Mouse (Mus musculus) embryo, embryonic 10 days (tissue): ENCODE results near the gene Hsd11b1.

Experiments used
- DNase-seq: peaks from one replicate; pipeline ENCODE4 v3.0.0-alpha.2; 2015; ENCODE audit warnings: low spot score

Hsd11b1 gene

GRCm38 (mm10) chr1:193242863-193243262, 21.0 kb downstream of the Hsd11b1 start:
- no peak for DNase-seq

DNA sequence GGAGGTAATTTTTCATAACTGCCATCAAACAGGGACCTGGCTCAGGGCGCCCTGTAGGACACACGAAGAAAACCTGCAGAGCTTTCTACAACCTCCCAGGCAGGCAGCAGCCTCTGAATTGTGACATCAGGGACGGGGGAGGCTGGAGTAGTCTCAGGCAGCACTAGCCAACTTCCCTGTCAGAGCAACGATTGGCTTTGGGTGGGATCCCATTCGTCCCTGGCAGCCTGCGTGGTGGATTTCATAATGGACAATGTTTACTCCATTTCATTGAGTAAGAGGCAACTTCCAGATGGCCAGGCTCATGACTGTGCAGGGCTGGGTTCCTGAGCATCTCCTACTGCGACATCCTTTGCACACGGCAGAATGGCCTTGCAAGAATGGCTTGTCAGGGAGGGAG, 21.6 kb downstream of the Hsd11b1 start:
- no peak for DNase-seq

GRCm38 (mm10) chr1:193241436-193241835, 22.4 kb downstream of the Hsd11b1 start:
- no peak for DNase-seq

DNA sequence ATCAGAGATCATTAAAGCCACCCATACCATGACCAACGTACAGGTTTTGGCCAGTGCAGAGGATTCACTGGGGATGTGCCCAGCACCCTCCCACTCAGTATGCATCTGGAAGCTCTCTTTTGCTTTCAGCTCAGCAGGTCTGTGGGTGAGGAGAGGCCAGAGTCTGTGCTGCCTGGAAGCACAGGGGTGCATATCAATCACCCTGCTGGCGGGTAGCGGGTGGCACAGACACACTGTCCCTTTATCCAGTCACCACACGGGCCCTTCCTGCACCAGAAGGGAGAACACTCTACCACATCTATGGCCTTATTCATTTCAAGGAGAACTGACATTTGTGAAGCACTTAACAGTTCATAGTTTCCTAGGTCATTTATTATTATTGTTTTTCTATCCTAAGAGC, 25.4 kb downstream of the Hsd11b1 start:
- DNase-seq: no peak

DNA sequence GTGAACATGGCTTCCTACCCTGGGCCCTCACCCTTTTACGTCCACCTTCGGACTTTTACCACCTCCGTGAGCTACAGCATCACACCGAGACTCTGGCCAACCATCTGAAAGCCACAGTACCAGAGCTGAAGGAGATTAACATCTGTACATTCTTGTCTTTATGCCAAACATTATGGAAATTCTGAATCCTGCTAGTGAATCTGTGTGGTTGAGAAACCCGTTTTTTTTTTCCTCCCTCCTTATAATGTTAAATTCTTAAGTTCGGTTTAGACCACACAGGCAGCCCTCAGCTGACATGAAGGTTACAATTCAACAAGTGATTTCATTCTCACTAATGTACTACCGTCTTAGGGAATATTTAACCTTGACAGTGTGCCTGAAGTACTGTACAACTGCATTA, 28.9 kb downstream of the Hsd11b1 start:
- no peak for DNase-seq

DNA sequence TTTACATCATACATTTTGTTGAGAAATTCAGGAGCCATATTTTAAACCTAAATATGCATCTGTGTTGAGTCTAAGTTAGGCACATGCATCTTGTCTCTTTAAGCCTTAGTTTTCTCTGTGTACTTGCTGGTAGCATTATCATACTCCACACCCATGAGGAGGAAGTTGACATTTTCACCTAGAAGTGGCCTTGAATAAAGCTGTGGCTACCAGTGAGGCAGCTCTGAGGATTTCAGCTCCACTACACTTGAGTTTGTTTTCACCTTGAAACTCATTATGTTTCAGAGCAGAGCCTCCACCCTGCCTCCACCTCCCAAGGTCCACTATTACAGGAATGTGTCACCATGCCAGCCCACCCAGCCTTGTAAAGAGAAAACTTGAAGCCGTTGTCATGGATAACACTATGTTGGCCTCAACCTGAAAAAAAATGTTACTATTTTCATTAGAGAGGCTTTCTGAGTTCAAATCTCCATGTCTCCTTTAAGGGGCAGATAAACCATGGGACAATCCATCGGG, 29.7 kb downstream of the Hsd11b1 start:
- no peak for DNase-seq

- no peak for DNase-seq
Observed at GRCm38 (mm10) chr1:193232732-193233131, 31.1 kb downstream of the Hsd11b1 start.

- no peak for DNase-seq
Observed at GRCm38 (mm10) chr1:193230935-193231334, 32.9 kb downstream of the Hsd11b1 start.

DNA sequence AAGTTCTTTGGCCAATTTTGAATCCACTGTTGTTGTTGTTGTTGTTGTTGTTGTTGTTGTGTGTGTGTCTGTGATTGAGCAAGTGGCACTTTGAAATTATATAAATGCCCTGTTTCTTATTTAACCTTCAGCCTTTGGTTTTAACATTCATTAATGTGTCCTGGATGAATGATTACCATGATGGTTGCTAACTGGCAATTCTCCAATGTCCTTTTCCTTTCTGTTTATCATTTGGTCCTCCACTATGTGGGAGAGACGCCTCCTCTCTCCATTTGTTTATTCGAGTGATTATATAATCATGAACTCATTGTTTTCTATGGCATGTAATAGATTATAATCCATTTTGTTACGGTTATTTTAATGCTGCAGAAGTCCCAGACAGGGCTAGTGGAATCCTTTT, 33.3 kb downstream of the Hsd11b1 start:
- DNase-seq: no peak

DNA sequence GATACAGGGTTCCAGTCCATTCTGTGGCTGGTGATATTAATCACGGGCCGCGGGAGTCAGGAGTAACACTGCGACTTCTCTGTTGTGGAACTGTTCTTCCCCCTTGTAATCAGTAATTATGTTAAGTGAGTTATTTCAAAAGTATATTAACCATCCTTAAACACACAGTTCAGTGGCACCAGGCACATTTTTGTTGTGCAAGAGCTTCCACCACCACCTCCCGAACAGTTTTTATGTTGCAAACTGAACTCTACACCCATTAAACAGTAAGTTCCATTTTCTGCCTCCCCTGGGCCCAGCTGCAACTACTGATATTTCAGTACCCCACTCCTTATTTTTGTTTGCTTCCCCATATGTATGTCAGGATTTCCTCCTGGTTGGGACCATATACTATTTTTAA, 34.3 kb downstream of the Hsd11b1 start:
- DNase-seq: no peak

DNA sequence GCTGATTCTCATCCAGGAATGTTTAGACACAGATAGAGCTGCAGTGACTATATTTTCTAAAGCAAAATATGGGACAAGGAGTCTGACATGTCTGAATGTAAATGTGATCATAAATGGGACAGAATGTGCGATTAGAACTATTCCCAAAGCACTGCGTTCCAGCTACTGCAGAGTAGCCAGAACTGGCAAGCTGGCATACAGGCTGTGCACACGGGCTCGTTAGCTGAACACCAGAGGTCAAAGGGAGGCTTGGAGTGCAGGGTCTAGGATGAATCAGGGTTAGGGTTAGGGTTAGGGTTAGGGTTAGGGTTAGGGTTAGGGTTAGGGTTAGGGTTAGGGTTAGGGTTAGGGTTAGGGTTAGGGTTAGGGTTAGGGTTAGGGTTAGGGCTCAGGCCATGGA, 36.3 kb downstream of the Hsd11b1 start:
- DNase-seq: no peak

- DNase-seq: no peak
Observed at GRCm38 (mm10) chr1:193226724-193227522, 37.0 kb downstream of the Hsd11b1 start.

DNA sequence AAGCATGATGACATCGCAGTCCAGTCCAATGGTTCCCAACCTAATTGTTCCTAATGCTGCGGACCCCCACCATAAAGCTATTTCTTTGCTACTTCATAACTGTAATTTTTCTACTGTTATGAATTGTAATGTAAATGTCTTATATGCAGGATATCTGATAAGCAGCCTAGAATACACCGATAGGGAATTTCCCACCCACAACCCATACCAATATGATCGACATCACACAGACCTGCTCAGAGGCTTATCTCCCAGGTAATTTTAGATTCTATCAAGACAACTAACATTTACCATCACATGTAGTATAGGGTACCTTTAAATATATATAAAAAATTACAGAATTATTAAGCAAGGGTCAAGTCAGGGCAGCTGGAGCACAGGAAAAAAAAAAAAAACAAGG, 37.8 kb downstream of the Hsd11b1 start:
- no peak for DNase-seq

DNA sequence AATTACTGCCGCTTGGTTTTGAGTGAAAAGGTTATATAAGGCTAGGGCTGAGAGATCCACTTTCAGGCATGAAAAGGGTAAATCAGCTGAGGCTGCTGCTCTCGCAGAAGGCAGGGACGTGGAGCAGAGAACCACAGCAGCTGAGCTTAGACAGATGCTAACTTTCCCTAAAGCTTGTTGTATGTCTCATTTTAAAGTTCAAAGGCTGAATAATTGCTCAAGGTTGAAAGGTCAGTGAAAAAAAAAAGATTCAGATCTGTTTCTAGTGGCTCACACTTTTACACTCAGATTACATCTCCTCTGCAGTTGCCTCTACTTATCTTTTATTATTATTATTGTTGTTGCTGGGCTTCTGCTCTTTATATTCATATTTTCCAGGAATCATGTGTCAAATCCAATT, 38.3 kb downstream of the Hsd11b1 start:
- DNase-seq: peak; percentile 39

GRCm38 (mm10) chr1:193220408-193220807, 43.5 kb downstream of the Hsd11b1 start:
- DNase-seq: no peak

- DNase-seq: no peak
Observed at GRCm38 (mm10) chr1:193216000-193216399, 47.9 kb downstream of the Hsd11b1 start.

DNA sequence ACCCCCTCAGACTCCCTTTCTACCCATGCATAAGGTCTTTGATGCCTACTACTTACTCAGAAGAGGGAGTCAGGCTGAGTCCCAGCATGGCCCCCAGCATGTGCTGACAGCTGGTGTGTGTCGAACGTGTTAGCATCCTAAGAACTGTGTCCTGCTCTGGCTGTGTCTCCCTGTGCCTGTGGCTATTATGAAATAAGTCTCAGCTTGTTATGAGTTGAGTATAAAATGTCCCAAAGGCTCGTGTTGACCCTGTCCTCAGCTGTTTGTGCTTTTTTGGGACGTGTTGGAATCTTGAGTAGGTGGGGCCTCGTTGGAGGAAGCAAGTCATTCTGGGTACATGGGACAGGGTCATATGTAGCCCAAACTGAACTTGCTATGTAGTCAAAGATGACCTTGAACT, 49.8 kb downstream of the Hsd11b1 start:
- no peak for DNase-seq

DNA sequence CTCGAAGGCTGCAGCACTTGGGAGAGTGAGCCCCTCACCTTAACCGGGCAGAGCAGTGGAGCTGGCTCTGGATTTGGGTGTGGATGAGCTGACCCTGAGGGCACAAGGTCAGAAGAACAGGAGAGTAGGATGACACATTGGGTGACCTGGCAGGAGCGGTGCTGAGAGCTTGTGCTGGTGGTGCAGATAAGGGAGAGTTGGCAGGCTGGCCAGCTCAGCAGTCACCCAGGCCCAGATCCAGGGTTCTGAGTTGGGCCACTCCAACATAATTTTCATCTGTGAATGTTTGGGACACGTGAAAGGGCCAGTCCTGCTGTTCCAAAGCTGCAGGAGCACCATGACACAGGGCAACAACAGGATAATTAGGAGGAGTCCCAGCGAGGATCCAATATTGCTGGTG, 52.5 kb downstream of the Hsd11b1 start:
- DNase-seq: no peak

- peak; percentile 65 for DNase-seq
Observed at GRCm38 (mm10) chr1:193208178-193208577, 55.7 kb downstream of the Hsd11b1 start.

GRCm38 (mm10) chr1:193207503-193207902, 56.4 kb downstream of the Hsd11b1 start, which contains the start of gene Lamb3:
Gene Lamb3 (plus strand): TSS chr1:193207699.
- DNase-seq: no peak

DNA sequence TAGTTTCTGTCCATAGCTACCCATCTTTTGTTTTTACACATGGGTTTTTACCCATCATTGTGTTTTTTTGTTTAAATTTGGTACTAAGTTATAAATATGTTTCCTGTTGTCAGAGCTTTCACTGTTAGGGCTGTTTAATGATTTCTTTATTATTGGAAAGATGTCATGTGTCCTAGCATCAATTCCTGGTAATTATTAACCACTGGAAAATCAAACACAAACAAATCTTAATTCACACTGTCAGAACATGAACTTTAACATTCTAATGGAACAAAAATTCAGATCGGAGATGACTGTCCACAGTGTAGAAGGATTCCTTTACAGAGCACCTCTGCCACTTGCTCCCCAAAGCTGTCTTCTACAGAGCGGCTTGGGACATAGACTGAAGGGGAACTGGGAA, 58.4 kb downstream of the Hsd11b1 start:
- no peak for DNase-seq

- DNase-seq: no peak
Observed at GRCm38 (mm10) chr1:193203821-193204220, 60.1 kb downstream of the Hsd11b1 start.

- no peak for DNase-seq
Observed at GRCm38 (mm10) chr1:193201383-193201778, 62.5 kb downstream of the Hsd11b1 start, which contains the start of gene Traf3ip3. Gene Traf3ip3 (minus strand): TSS chr1:193201703.
